Mouse (Mus musculus) lung, postnatal 10 days (tissue): ENCODE results near the gene Tfap2e.

Experiments used
- DNase-seq: peaks from one replicate; pipeline ENCODE4 v3.0.0; 2021

Tfap2e gene

GRCm38 (mm10) chr4:126693021-126693420 is 43.0 kb downstream of the Tfap2e start:
- no peak for DNase-seq

DNA sequence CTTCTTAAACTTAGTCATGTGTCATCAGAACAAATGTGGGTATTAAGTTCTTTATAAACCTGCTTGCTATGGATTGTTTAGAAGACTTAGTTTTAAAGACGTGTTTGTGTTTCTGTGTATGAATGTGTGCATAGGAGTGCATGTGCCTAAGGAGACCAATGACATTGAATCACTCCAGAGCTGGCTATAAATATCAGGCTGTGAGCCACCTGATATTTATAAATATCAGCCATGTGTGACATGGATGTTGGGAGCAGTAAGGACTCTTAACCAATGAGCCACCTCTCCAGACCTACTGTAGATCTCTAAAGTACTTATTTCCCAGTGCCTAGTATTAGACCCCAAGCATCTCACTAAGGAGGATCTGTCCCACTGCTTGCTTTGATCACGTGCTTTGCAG is 46.6 kb downstream of the Tfap2e start:
- no peak for DNase-seq

- DNase-seq: no peak
Measured at GRCm38 (mm10) chr4:126683084-126683483, 53.0 kb downstream of the Tfap2e start.

DNA sequence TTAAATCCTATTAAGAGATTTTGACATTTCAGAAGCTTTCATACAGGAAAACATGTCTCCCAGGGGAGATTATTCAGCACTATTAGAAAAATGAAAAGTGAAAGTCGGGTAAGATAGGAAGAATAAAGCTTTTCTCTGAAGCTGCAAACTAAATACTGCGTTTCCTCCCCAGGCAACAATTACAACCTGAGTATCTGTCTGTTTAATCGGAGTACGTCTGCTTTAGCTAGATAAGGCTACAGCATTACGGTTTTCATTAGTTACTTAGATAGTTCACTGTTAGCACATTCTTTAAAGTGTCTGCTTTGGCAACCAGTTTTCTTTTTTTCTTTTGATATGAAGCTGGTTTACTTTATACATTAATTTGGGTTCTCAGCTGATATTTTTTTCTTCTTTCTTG is 53.7 kb downstream of the Tfap2e start:
- no peak for DNase-seq

DNA sequence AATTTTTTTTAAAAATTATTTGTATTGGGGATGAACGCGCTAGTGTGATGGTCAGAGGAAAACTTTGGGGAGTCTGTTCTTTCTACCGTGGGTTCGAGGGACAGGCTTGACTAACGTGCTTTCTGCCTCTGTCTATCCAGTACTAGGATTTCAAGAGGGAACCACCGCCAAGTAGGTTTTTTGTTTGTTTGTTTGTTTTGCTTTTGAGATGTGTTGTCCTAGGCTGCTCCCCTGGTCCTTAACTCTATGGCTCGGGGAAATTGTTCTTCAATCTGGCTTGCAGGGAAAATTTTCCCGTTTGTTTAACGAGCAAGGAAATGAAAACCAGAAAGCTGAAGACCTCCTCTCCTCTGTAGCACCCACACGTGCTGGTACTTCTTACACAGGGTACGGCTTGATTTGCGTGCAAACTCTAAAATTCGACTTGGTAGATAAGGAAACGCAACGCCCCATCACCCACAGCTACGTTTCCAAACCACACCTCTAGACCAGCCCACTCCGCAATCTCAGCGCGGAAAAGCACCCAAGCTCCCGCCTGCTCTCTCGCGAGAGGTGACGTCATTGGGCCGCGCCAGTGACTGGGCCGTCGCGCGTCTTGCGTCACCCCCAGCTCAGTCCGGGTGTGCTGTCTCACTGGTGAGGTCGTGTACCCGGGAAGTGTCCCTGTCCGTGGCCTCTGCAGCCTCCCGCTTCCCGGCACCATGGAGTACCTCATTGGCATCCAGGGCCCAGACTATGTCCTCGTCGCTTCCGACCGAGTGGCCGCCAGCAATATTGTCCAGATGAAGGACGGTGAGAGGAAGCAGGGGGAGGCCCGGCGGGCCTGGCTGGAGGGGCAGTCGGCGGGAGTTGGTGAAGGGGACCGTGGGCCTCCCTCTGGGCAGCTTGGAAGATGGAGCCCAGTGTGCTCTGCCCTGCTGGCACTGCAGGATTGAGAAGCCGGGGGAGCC is 58.7 kb downstream of the Tfap2e start, which contains the start of gene Psmb2:
Gene Psmb2 (plus strand): TSS at position 577 of the 950 bp plus-strand sequence.
- peak; percentile 98 for DNase-seq

DNA sequence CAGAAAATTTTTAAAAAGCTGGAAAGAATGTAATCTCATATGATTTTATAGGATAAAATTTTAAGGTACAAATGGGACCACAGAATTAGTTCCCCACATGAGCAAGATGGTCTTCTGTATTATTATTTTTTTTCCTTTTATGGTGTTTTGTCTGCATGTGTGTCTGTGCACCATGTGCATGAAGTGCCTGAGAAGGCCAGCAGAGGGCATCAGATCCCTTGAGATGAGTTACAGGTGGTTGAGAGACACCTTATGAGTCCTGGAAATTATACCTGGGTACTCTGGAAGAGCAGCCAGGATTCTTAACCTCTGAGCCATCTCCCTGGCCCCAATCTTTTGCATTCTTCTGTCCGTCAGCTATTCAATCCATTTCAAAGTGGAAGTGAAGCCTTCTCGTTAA is 69.0 kb downstream of the Tfap2e start:
- no peak for DNase-seq
